Mouse (Mus musculus): ENCODE data around the gene Fat1.

Gene Fat1

DNA sequence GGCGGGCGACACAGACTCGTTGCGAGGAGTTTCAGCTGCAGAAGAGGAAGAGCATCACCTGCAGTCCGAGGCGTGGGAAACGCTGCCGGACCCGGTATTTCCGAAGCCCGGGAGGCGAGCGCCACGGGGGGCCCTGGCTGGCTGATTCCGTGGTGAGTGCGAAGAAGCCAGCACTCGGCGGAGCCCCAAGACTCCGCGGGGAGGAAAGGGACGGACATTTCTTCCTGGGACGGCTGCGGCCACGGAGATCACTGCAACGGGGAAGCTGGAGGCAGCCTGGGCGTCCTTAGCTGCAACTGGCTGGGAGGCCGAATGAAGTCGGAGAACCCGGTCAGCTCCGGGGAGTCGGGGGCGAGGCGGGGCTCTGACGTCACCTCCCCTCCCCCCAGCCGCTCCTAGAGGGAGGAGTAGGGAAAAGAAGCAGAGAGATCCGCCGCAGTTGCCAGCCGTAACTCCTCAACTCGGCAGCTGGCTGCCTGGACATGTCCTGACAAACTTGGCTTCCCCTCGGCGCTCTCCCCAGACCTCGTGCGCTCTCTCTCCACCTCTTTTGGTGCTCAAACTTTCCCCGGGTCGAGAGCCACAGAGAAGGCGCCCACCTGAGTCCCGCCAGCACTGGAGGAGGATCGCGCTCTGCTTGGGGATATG is at the start of gene Fat1:
Fat1 (plus strand) TSS at position 598 of the 648 bp plus-strand sequence.
- peak; percentile 75 to 81 for DNase-seq (ENCODE audit: low spot score in 2 of 2)

DNA sequence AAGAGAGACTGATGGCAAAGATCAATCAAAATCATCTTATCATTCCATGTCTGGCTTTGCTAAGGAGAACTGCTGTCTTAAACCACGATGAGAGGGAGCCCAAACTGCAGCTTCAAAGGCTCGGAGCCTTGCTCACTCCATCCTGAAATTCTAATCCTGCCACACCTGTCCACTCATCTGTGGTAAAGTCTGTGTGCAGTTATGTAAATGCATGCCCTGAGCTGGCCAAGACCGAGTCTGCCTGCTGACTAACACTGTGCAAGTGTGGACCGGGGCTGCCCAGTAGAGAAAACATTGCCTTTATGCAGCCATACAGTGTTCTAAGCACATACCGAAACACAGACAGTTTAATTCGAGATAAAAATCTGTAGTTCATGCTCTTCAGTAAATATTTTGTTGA is 40.6 kb upstream of the Fat1 start:
- no peak for DNase-seq (ENCODE audit: low spot score in 2 of 2)

GRCm38 (mm10) chr8:44899575-44899991 is 35.7 kb upstream of the Fat1 start:
- DNase-seq (ENCODE audit: low spot score in 2 of 2) = peak; percentile 5 to 11

DNA sequence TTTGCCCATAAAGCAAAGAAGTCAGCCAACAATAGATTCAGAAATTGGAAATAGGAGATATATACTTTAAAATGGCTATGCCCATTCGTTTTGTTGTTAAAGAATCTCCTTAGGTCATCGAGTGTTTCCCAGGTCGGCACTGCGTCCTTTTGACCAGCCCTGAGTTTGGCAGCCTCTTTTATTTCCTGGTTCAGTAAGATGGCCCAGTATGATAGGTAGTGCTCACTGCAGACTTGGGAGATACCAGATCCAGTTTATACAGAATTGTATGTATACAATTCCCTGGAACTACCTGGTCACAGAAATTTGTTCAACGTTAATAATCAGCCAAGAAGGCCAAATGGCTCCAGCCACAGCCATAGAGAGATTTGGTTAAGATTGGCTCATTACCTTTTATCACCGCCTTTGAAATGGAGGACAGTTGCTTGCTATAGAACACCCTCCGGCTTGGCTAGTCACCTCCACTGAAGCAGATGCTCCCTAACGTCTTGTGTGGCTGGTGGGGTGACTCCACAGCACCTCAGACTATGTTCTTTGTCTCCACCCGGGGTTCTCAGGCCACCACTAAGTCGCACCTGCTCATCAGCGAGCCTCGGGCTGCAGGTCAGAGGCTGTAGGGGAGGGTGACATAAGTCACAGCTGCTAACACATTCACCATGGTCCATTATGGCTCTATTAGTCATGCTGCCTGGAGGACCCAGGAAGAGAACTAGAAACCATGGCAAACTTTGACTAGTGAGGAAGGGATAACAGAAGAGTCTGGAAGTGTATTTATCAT is 23.9 kb upstream of the Fat1 start:
- no peak for DNase-seq (ENCODE audit: low spot score in 2 of 2)

- DNase-seq (ENCODE audit: low spot score in 2 of 2) = no peak
These were observed 15.7 kb upstream of the Fat1 start for GRCm38 (mm10) chr8:44919487-44920082.

DNA sequence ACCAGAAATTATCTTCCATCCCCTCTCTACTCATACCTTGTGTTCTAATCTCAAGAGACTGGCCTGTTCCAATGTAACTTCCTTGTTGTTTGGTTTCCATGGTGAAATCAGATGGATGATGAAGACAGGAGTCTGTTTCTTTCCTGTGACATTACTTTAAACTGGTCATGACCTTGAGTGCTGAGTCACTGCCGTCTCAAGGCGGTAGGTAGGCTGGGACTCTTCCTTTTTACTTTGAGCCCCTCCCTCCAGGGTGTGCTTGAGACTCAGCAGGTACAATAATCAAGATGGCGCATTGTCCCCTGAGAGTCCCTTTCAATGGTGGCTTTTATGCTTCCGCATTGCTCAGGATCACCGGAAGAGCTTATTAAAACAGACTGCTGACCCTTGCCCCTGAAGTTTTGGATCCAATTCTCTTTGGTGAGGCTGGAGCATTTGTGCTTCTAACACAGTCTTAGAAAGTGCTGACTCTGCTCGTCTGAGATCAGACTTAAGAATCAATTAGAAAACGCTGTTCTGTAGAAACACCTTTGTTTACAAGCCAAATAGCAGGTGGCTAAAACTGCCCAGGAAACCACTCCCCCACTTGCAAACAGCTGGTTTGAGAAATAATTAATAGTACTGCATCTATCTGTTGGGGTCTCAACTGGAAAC is 14.7 kb upstream of the Fat1 start:
- DNase-seq (ENCODE audit: low spot score in 2 of 2) = no peak

DNA sequence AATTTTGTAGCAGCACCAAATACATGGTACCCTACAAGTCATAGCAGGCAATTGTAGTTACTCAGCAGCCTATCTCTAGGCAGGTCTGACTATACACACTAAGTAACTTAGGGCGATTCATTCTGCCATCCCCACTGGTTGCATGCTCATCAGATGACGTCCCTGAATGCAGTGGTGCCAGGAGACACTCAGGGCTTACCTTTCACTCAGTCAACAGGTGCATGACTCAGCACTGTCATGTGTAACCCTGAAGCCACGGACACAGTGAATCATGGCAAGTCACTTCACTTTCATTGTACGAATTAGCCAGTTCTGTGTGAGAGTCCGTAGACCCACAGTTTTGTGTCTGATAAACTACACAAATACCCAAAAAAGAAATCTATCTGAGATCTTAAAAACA is 10.3 kb upstream of the Fat1 start:
- DNase-seq (ENCODE audit: low spot score in 2 of 2) = no peak

DNA sequence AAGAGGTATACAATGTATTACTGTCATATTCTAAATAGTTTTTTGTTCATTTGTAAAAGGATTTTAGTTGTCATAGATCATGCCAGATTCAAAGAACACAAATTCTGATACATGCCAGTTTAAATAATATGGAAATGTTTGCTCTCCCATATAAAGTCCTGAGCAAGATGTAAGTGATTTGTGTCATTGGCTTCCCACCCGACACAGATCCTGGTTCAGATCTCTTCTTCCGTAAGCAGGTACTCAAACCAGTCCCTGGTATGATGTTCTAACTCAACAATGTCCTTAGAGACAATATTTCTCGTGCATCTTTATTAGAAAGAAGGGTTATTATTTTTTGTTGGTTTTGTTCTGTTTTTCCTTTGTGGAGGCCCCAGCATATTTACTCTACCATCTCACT is 5.2 kb upstream of the Fat1 start:
- no peak for DNase-seq (ENCODE audit: low spot score in 2 of 2)

DNA sequence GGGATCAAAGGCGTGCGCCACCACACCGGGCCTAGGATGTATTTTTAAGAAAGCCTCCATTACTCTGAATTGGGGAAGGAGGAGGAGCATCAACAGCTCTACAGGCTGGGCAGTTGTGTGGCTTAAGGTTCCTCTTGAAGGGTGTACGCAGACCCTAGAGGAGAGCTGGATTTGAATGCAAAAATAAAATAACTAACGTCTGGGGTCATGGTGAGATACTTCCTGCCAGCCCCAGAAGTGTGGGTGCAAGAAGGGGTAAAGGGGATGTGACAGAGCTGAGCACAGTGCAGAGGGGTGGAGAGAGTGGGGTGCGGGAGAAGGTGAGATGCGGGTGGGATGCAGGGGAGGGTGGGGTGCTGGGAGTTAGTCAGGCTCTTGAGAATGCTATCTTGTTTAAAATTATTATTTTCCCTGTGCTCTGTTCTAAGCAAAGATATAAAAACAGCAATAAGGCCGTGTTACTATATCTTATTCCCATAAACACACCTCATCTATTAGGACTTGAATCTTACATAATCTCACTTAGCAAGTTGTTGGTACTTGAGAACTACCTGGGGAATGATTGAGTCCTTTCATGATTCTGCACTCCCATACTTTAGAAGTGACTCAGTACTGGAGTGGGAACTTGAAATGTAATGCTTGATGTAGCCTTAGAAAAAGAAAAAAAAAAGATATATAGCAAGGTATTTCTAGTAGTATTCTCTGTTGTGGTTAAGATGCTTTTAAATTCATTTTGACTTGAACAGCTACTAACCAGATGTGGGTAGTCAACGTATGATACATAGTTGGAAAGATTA is 2.5 kb upstream of the Fat1 start:
- no peak for DNase-seq (ENCODE audit: low spot score in 2 of 2)

DNA sequence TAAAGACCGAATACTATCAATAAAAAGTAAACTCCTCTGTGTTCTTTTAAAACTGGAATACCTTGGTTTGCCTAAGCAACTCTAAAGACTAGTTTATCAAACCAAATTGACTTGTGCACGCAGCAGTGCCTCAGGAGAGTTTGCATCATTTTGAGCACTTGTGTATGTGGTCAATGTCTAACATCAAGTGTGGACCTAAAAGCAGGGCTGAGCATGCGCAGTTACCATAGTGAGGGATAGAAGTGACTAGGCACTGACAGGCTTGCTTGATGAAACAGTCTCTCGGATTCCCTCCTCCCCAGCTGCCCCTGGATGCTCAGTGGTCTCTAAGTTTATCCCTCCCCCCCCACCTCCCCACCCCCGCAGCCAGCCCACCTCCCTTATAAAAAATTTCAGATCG is 1.8 kb upstream of the Fat1 start:
- no peak for DNase-seq (ENCODE audit: low spot score in 2 of 2)

DNA sequence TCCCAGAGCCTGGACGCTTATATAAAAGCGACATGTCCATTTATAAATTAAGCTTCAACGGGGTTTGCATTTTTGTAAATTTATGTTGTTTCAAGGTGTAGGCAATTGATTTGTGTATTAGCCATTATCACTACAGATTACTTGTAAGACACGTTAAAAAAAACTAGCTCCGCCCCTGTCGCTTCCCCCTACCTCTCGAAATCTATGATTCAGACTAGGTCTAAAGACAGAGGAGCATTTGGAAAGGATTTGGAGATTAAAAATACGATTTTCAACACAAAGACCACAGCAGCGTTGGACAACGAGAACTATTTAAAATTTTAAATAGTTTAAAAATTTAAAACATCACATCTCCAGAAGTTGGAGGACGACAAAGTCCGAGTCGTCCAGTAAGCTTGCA is 831 bp upstream of the Fat1 start:
- DNase-seq (ENCODE audit: low spot score in 2 of 2) = no peak

- DNase-seq (ENCODE audit: low spot score in 2 of 2) = peak; percentile 79 to 90
These were observed 494 bp downstream of the Fat1 start for GRCm38 (mm10) chr8:44935741-44936140.

DNA sequence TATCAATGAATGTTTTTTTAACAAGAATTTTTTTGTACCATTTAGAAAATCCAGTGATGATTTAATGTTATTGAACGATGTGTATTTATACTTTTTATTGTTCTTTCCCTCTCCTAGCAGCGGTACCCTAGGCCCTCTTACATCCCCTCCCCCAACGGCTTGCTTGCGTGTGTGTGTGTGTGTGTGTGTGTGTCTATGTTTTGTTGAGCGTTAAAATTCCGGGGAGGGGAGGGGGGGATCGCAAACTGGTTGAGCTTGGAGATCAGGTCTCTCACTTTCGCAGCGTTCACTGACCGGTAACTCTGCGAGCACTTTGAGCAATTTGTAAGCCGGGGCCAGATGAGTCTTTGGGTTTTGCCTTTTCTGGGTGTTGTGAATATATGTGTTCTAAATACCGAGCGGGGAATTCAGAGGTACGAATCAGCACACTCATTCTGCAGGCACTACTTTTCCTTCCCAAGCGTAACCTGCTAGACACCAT is 1.3 kb downstream of the Fat1 start:
- DNase-seq (ENCODE audit: low spot score in 2 of 2) = peak in 1 of 2 experiments; percentile 25

DNA sequence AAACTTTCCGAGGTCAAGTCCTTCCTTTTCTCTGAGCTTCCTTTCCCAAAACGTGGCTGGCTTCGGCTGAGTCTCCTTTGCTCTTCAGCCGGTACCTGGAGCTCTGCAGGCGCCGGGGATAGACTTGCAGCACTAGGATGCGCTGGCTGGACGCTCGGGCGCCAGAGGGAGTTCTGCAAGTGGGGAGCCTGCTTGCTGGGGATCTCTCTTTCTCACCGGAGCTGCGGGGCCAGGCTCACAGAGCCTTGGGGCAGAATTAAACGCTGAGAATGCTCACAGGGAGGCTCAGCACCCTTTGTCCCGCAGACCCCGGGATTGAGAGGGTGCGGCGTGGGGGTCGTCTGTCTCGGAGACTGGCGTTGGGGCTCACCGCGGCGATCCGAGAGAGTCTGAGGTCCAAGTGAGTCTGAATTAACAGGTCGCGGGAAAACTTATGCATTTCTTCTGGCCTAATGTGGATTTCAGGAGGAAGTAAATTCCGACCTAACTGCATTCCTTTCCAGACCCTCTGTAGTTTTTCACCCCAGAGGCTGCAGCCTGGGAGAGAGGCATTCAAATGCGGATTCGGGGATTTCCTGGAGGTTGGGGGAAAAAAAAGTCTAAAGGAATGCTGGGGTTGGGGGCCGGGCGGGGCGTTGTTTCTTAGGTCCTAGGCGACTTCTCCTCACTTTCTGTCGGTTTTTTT is 2.0 kb downstream of the Fat1 start:
- DNase-seq (ENCODE audit: low spot score in 2 of 2) = peak; percentile 71 to 74

DNA sequence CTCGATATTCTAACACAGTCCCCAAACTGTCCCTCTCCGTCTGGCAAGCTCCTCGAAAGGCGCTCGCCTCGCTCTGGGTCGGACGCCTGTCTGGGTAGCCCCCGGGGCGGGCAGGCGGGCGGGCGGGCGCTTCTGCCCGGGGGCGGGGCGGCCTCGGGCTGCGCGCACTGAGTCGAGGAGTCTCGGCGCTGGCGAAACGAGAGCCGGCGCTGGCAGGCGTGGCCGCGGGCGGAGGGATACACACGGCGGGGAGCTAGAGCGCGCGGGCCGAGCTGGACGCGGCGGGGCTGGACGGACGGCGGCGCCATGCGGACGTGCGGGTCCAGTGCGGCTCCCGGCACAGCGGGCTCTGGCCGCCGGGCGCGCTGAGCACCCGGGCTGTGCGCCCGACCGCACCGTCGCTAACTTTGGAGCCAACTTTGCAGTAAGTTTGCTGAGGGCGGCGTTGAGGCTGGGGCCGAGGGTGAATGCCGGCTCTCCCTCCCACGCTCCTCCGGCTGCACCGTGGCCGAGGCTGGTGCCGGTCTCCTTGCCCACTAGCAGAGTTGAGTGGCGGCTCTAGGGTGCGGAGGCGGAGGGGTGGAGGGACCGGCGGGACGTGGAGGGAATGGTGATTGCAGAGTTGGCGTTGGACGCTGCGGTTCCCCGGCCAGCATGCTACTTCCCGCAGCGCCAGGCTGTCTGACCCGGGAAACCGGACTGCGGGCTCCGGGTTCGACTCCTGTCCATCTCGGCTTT is 2.8 kb downstream of the Fat1 start:
- DNase-seq (ENCODE audit: low spot score in 2 of 2) = peak; percentile 87 to 89

GRCm38 (mm10) chr8:44938643-44938979 is 3.4 kb downstream of the Fat1 start:
- DNase-seq (ENCODE audit: low spot score in 2 of 2) = no peak

DNA sequence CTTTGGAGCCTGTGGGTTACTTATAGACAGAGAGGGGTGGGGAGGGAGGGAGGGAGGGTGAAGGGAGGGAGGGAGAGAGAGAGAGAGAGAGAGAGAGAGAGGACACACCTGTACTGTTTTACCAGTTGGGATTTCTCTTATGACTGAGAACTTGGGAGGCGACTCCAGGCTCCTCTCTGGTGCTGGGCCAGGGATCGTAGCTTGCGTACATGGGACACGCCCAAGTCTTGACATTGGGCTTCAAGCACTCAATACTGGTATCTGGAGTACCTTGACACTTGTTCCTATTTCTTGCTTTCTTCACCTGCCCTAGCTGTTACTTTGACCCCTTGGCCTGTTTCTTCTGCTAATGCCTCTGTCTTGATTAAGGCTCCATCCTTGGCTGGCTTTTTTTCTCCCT is 10.3 kb downstream of the Fat1 start:
- DNase-seq (ENCODE audit: low spot score in 2 of 2) = no peak

DNA sequence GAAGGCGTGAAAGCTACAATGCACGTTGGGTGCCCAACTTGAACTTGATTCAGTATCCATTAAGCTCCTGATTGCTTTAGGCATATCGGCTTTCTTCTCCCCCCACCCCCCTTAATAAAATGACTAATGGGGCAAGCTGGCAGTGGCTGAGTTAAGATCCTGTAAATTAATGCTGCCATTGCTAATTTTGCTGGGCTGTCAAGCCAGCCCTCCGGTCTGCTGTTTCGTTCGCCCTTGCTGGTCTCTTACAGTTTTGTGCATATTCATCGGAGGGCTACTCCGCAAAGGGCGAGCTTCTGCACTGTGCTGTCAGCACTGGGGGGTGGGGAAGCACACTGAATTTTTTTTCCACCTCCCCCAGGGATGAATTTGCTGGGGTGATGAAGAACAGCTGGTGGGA is 13.3 kb downstream of the Fat1 start:
- no peak for DNase-seq (ENCODE audit: low spot score in 2 of 2)

DNA sequence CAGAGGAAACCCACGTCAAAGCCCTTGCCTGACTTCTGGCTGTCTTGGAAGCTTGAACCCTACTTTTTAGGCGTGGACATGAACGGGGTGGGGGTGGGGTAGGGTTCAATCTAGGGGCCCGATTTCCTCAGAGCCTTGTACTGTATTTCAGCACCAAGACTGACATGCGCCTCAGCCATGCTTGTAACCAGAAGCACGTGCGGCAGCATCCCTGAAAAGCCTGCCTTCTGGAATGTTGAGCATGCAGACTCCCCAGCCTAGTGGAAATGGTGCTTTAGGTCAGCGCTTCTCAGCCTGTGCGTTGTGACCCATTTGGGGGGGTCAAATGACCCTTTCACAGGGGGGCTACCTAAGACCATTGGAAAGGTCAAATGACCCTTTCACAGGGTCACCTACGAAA is 25.2 kb downstream of the Fat1 start:
- no peak for DNase-seq (ENCODE audit: low spot score in 2 of 2)

- DNase-seq (ENCODE audit: low spot score in 2 of 2) = no peak
These were observed 25.7 kb downstream of the Fat1 start for GRCm38 (mm10) chr8:44960906-44961305.

Measured in frontal cortex, postnatal 36 days (tissue).